Mouse (Mus musculus): ENCODE results near the gene Gm43720. TPM values are rescaled to one million over a fixed set of nuclear protein-coding genes. Genes with fewer than 3 reads are reported as not detected.

The Gm43720 gene
- not detected in 2 replicates for polyA plus RNA-seq (2012; rRNA removed)

DNA sequence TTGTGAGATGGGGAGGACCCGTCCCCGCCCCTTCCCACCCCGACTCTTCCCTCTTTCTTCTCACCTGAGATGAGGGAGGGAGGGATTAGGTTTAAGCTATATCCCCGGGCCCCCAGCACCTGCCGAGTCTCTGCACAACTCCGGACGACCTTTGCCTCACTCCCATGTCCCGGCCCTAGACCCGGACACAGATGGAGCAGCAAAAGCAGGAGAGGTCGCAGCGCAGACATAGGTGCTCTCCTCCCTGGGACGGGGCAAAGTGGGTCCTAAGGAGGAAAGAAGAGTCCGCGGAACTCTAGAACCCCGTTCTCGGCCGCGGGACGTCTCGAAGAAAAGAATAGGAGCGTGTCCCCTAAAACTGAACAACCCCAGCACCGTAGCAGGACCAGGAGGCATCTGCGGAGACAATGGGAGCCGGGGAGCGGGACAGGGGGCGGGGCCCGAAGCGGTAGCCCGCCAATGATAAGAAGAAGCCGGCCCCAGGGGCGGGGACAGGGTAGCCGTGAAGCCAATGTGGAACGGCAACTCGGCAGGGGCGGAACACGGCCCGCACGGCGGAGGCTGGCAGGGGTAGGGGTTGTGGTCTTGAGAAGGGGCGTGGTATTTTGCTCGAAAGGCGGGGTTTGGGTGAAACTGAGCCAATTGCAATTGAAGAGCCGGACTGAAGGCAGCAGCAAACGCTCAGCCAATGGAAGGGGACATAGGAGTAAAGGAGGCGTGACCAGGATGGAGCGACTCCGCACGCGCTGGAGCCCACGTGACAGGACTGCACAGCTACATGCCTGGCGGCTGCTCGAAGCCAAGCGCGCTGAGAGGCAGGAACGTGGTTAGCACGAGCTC, at the start of gene Gm43720, which contains the start of the genes Gpc2 and Stag3:
Gene Gm43720, minus strand, starts transcription at position 374 of the 840 bp plus-strand sequence.
Gene Gpc2, minus strand, starts transcription at position 421 of the 840 bp plus-strand sequence.
Gene Stag3, plus strand, starts transcription at position 656 of the 840 bp plus-strand sequence.

DNA sequence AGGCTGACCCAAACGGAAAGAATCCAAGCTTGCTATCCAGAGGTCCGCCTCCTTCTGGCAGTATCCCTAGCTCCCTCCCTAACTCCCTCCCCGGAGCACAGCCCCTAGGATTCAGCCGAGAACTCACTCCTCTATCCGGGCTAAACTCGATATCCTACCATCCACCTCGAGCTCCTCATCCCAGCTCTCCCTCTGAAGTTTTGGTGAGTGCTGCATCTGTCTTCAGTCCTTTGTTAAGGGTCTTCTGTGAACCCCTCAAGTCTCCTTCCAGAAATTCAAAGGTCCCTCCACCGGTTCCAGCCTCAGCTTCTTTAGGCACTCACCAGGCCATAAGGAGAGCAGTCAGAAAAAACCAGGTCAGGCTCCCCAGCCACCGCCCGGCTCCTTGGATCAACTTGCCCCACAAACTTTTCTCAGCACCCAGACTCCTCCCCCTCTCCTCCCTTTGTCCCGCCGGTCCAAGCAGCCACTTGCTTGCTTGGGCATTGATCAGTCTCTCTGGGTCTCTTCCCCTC, 7.3 kb downstream of the Gm43720 start, which contains the start of gene Gal3st4:
Gene Gal3st4, minus strand, starts transcription at position 432 of the 515 bp plus-strand sequence.

DNA sequence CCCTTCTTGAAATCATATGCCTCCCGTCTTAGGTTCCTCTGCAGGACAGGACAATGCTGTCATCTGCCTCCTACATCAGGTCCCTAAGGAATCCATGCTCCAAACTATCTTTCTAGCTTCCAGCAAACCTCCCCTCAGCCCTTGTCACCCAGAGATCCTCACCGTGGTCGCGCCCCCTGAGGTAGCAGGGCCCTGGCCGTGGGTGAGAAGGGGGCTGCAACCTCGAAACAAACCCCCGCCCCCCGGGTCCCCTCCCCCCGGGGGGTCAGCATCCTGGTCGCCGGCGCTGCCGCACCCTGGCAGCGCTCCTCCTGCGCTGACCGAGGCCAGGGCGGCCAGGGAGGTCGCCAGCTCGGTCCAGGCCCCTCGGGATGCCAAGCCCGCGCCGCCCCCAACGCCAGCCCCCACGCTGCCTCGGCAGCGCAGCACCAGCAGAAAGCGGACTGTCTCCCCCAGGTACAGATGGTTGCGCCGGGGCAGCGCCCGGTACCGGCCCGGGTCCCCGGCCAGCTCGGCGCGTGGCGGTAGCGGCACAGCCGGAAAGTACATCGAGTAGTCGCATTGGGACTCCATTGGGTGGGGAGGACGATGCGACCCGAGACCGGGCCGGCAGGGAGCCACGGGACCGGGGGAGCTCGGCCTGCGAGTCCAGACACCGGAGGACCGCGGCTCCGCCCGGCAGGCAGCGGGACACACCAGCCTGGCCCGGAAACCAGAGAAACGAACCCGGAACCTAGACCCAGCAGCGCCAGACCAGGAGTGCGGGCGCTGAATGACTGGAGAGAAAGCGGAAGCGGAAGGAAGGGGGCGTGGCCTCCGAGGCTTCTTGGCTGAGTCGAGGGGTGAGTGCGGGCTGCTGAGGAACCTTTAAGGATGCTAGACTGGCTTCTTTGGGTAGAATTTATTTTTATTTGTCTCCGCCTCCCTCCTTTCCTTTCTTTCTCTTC, 16.2 kb downstream of the Gm43720 start, which contains the start of gene BC037034:
Gene BC037034, minus strand, starts transcription at position 774 of the 947 bp plus-strand sequence.

DNA sequence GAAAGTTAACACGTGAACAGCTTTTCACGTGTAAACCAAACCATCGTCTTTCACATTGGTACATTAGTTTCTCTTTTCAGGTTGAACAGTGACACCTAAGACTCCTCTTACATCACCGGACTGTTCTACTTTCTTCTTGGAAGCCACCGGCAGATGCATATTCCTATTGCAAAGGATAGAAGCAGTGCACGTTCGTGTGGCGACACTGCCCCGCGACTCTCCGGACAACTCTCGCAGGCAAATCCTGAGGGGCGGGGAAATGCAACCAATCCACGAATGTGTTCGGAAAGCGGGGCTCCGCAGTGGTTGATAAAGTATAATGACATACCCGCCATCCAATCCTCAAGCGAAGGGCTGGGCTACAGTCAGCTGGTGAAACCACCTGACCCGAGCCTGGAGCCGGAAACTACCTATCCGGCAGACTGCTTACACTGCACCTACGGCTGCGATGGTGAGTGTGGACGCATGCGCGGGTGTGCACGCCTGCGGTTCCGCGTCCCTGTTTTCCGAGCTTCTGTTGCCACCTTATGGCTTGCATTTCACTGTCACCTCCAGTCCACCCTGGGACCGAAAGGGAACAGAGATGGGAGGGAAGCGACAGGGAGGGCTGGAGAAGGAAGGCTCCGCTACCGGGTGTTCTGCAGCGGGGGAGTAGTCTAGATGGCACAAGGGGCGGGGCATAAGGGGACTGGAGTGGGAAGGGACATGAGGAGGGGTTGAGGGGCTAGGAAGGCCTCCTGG, 24.2 kb downstream of the Gm43720 start, which contains the start of gene Lamtor4:
Gene Lamtor4, plus strand, starts transcription at position 130 of the 741 bp plus-strand sequence.

DNA sequence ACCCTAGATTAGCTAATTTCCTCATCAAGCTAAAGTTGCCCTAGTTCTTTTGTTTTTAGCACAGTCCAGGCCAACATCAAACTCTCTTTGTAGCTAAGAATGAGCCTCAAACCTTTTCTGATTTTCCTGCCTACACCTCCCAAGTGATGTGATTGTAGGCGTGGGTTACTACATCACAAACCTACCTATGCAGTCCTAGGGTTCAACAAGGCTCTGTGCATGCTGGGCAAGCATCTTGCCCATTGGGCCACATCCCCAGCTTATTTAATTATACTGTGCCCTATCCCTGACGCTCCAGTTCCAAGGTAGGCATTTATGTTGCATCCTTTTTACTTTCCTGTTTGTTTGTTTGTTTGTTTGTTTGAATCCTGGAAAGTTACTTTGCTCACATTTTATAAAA, 54.1 kb downstream of the Gm43720 start, which contains the start of gene Nxpe5:
Gene Nxpe5, plus strand, starts transcription at position 199 of the 400 bp plus-strand sequence.

Other genes starting within 250 kb of the Gm43720 start
- not detected in 2 replicates for gene Smok3c, start 226.8 kb downstream of the Gm43720 start, polyA plus RNA-seq (2012; rRNA removed)
- gene Zkscan1, start 194.9 kb downstream of the Gm43720 start, polyA plus RNA-seq (2012; rRNA removed), result 2.9 and 3.0 TPM in 2 replicates
- 10.0 and 10.6 TPM in 2 replicates for gene Zscan21, start 163.1 kb downstream of the Gm43720 start, polyA plus RNA-seq (2012; rRNA removed)
- gene Zfp113, start 124.2 kb downstream of the Gm43720 start, polyA plus RNA-seq (2012; rRNA removed), result 1.4 and 1.6 TPM in 2 replicates
- 113 and 134 TPM in 2 replicates for gene Cops6, start 118.9 kb downstream of the Gm43720 start, polyA plus RNA-seq (2012; rRNA removed)
- 10.2 and 11.1 TPM in 2 replicates for gene Ap4m1, start 108.0 kb downstream of the Gm43720 start, polyA plus RNA-seq (2012; rRNA removed)
- 65.8 and 67.1 TPM in 2 replicates for gene Mcm7, start 107.5 kb downstream of the Gm43720 start, polyA plus RNA-seq (2012; rRNA removed)
- gene Taf6, start 92.5 kb downstream of the Gm43720 start, polyA plus RNA-seq (2012; rRNA removed), result 23.8 and 24.7 TPM in 2 replicates
- gene Cnpy4, start 92.5 kb downstream of the Gm43720 start, polyA plus RNA-seq (2012; rRNA removed), result 6.9 TPM in 2 replicates
- gene Mblac1, start 85.6 kb downstream of the Gm43720 start, polyA plus RNA-seq (2012; rRNA removed), result 1.7 and 1.8 TPM in 2 replicates
- gene Nxpe5, start 54.1 kb downstream of the Gm43720 start, polyA plus RNA-seq (2012; rRNA removed), result 0.12 and 0.16 TPM in 2 replicates
- 59.3 and 63.4 TPM in 2 replicates for gene Lamtor4, start 24.5 kb downstream of the Gm43720 start, polyA plus RNA-seq (2012; rRNA removed)
- gene BC037034, start 15.9 kb downstream of the Gm43720 start, polyA plus RNA-seq (2012; rRNA removed), result 20.7 and 25.8 TPM in 2 replicates
- 0.02 TPM in 2 replicates for gene Gal3st4, start 7.1 kb downstream of the Gm43720 start, polyA plus RNA-seq (2012; rRNA removed)
- 1.5 and 2.1 TPM in 2 replicates for gene Gpc2, start within 50 bp of the Gm43720 start, polyA plus RNA-seq (2012; rRNA removed)
- 1.8 and 2.9 TPM in 2 replicates for gene Stag3, start 282 bp upstream of the Gm43720 start, polyA plus RNA-seq (2012; rRNA removed)
- 0.51 and 0.54 TPM in 2 replicates for gene Pvrig, start 62.0 kb upstream of the Gm43720 start, polyA plus RNA-seq (2012; rRNA removed)
- gene Zfp157, start 161.5 kb upstream of the Gm43720 start, polyA plus RNA-seq (2012; rRNA removed), result 2.7 TPM in 2 replicates